Mouse (Mus musculus): Measurements from ENCODE around the gene Gmcl1. TPM values are rescaled to one million over a fixed set of nuclear protein-coding genes. Genes with fewer than 3 reads are reported as not detected.

The Gmcl1 gene
- polyA plus RNA-seq, 1 experiment from 2014 or later = 8.9 TPM

DNA sequence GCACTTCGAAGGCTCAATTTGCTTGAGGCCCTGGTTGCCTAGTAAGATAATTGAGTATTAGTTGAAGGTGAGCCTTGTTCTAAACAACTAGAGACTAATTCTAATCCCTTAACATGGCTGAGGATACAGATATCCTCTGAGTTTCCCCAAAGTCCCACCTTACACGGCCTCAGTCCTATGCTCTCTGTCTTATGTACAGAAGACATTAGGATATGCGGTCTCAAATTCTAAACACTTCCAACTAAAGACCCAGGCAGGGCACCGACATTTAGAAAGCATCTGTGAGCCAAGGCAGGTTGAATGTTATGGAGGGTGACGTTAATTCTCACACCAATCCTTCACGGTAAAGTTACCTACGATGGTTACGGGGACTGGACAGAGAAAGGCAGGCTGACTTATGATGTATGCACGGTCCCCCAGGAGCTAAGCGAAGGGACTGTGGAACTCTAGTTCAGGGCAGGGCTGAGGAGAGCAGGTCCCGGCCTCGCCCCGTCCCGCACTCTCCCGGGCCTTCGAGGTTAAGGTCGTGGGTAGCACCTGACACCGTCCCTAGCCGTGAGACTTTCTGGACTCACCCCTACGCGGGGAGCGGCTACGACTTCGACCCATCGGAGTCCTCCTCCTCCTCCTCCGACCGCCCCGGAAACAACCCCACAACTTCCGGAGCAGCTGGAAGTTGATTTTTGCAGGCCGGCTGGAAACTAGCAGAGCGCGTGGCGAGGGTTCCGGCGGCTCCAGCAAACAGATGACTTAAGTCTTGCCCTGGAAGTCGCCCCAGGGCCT lies 49.1 kb downstream of the Gmcl1 start, which contains the start of gene Snrnp27:
Gene Snrnp27 (minus strand): TSS at position 651 of the 783 bp plus-strand sequence.
- H3K4me3 ChIP-seq (replicated peaks) = peak within 1 kb of the TSS; percentile 84

DNA sequence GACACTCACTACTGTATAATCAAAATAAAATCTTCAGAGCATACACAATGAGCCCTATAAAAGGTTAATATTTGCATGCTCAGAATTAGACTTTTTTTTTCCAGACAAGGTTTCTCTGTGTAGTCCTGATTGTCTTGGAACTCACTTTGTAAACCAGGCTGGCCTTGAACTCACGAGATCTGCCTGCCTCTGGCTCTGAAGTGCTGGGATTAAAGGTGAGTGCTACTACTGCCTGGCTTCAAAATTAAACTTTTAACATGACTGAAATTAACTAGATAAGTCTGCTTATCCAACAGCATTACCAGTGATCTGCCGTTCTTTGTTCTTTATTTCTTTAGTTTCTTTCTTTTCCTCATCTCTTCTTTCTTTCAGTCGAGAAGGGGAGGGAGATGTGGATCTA lies 51.9 kb downstream of the Gmcl1 start:
- DNase-seq (no peak), ATAC-seq (ENCODE audit: low read depth) (no peak)
- Histone ChIP-seq H3K4me2 (no peak overlapping the region), H3K27me3 (no peaks in the 10 kb centered on the region), H3K9me3 (replicated peaks) (no peaks in the 10 kb centered on the region), H3K4me3 (replicated peaks) (no peak overlapping the region), H3K27ac (no peak overlapping the region), H3K9ac (no peak overlapping the region), H3K4me1 (replicated peaks) (peaks cover 20% of the 10 kb centered on the region), H3K36me3 (peaks cover 61% of the 10 kb centered on the region)
- WGBS (ENCODE audit: insufficient replicate concordance) = 75% methylated on average over 3 of the region's 3 CpGs

More for the DNA sequence above, 49.1 kb downstream of the Gmcl1 start, which contains the start of gene Snrnp27:
- Histone ChIP-seq H3K4me1 (replicated peaks) (peaks cover 24% of the 10 kb centered on the region), H3K9ac (peak within 1 kb of the TSS; percentile 89), H3K9me3 (replicated peaks) (no peaks in the 10 kb centered on the region), H3K27me3 (no peaks in the 10 kb centered on the region), H3K4me2 (peak within 1 kb of the TSS; percentile 89), H3K36me3 (peaks cover 37% of the 10 kb centered on the region), H3K27ac (peak within 1 kb of the TSS; percentile 89)
- DNase-seq = peak; percentile 87
- 2% methylated on average over 36 of the region's 36 CpGs for WGBS (ENCODE audit: insufficient replicate concordance)
- peak; percentile 98 for ATAC-seq (ENCODE audit: low read depth)

DNA sequence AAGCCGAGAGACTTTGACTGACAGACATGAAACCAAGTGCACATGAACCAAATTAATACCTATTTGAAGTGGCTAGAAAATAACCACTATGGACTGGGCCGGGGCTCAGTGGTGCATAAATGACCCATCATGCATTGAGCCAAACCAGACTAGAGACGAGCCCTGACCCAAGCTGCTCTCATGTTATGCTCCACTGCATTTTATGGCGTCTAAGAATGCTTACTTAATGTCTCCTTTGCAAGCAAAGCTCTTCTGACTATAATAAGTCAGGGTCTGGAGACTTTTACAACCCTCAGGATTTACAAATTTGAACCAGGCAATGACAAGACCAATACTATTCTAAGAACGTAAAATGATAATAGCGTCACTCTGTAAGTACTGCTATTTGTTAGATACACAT lies 54.8 kb downstream of the Gmcl1 start:
- Histone ChIP-seq H3K9ac (no peak overlapping the region), H3K27me3 (no peaks in the 10 kb centered on the region), H3K9me3 (replicated peaks) (no peaks in the 10 kb centered on the region), H3K27ac (no peak overlapping the region), H3K4me2 (no peak overlapping the region), H3K4me1 (replicated peaks) (peaks cover 8% of the 10 kb centered on the region), H3K4me3 (replicated peaks) (no peak overlapping the region), H3K36me3 (peaks cover 81% of the 10 kb centered on the region)
- WGBS (ENCODE audit: insufficient replicate concordance) = 86% methylated on average over 6 of the region's 6 CpGs
- ATAC-seq (ENCODE audit: low read depth) (no peak), DNase-seq (no peak)

DNA sequence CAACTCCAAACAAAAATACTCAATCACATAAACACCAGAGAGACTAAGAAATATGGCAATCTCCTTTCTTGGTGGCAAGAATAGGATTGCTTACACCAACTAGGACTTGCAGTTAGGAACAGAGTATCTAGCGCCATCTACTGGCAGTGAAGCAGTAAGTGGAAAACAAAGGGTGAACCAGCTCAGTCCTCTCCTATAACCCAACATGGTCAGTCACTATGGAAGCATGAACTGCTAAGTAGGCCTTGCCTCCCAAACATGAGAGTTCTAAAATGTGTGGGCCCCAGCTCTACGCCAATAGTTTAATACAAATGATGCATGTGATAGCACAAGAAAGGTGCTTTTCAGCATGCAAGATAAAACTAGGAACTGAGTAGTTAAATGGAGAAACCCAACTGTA lies 62.3 kb downstream of the Gmcl1 start:
- WGBS (ENCODE audit: insufficient replicate concordance) = 8% methylated on average over 2 of the region's 2 CpGs
- peaks cover 36% of the 10 kb centered on the region for H3K4me1 ChIP-seq (replicated peaks)
- H3K4me3 ChIP-seq (replicated peaks) = no peak overlapping the region
- H3K9ac ChIP-seq = no peak overlapping the region
- no peaks in the 10 kb centered on the region for H3K9me3 ChIP-seq (replicated peaks)
- DNase-seq (peak; percentile 54), ATAC-seq (ENCODE audit: low read depth) (no peak)
- 0 out of 2 replicates have a peak overlapping the region, but pooled peaks have one; percentile 9 for H3K27ac ChIP-seq
- no peaks in the 10 kb centered on the region for H3K27me3 ChIP-seq
- no peak overlapping the region for H3K4me2 ChIP-seq
- peaks cover 45% of the 10 kb centered on the region for H3K36me3 ChIP-seq

DNA sequence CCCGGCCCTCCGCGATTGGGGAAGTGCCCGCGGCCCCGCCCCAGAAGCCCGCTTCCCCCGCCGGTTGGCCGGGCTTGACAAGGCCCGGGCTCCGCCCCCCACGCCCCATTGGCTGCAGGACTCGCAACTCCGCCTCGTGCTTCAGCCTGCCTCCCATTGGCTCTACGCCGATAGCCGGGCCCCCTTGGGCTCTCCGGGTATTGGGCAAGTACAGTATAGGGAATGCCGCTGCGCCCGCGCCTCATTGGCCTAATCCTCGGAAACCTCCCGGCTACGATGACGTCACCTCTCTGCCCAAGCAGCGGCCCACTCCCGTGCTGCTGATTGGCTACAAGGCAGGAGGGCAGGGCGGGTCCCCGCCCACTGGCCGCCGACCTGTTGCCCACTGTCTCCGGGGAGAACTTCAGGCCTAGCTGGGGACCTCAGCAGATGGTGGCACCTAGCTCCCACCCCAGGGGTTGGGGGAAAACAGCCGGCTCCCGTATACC lies 63.9 kb downstream of the Gmcl1 start:
- peak; percentile 100 for DNase-seq
- H3K27ac ChIP-seq = peak overlapping the region; percentile 88
- ATAC-seq (ENCODE audit: low read depth) = peak; percentile 99
- H3K9ac ChIP-seq = peak overlapping the region; percentile 78
- peaks cover 53% of the 10 kb centered on the region for H3K36me3 ChIP-seq
- peak overlapping the region; percentile 93 for H3K4me3 ChIP-seq (replicated peaks)
- WGBS (ENCODE audit: insufficient replicate concordance) = 1% methylated on average over 37 of the region's 37 CpGs
- H3K4me2 ChIP-seq = peak overlapping the region; percentile 79
- H3K9me3 ChIP-seq (replicated peaks) = no peaks in the 10 kb centered on the region
- H3K27me3 ChIP-seq = no peaks in the 10 kb centered on the region
- peaks cover 51% of the 10 kb centered on the region for H3K4me1 ChIP-seq (replicated peaks)

DNA sequence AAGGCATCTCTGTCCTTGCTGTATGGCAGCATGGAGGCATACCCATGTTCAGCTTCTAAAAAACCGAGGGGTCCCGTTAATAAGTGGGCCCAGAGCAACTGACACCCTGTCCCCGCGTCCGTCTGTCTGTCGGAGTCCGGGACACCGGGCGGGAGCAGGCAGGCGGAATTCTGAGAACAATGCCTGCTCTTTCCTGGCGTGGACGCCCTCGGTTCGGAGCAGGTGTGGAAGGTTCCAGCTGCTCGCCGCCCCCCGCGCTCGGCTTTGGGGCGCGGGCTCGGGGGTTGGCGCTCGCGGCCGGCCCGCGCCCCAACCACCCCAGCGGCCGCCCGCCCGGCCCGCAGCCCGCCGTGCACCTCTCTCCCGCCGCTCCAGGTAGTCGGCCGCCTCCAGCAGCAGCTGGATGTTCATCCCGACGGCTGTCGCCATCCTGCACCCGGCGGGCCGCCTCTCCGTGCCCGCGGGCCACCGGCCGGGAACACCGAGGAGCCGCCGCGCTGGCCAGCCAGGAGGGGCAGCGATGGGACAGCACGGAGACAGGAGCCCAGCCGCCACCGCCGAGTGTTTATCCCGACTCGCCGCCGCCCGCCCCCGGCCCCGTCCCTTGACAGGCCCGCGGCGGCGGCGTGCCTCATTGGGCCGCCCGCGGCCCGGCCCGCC lies 64.5 kb downstream of the Gmcl1 start, which contains the start of gene Mxd1:
Gene Mxd1 (minus strand): TSS at position 582 of the 660 bp plus-strand sequence.
- H3K4me2 ChIP-seq = peak within 1 kb of the TSS; percentile 79
- DNase-seq (peak; percentile 22), ATAC-seq (ENCODE audit: low read depth) (0 out of 2 replicates have a peak, but pooled peaks have one; percentile 1)
- H3K4me3 ChIP-seq (replicated peaks) = peak within 1 kb of the TSS; percentile 93
- peak within 1 kb of the TSS; percentile 96 for H3K9ac ChIP-seq
- no peaks in the 10 kb centered on the region for H3K9me3 ChIP-seq (replicated peaks)
- H3K36me3 ChIP-seq = peaks cover 54% of the 10 kb centered on the region
- H3K27ac ChIP-seq = peak within 1 kb of the TSS; percentile 91
- WGBS (ENCODE audit: insufficient replicate concordance) = under 1% methylated on average over 69 of the region's 76 CpGs
- no peaks in the 10 kb centered on the region for H3K27me3 ChIP-seq
- H3K4me1 ChIP-seq (replicated peaks) = peaks cover 56% of the 10 kb centered on the region

DNA sequence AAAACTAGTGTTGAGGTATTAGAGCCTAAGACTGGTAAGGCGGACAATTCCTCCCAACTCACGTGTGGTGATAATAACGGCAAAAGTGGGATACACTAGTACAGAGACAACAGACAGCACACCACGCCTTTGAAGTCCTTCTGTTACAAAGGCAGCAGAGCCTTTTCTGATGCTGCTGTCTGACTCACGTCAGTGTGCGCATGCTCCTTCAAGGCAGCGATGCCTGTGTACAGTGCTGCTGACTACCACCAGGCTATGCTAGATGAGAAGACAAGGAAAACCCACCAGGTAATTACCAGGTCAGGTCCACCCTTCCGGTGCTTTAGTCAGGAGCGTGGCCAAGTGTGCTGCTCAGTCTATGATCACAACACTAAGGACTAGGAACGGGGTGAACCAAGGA lies 66.1 kb downstream of the Gmcl1 start:
- Histone ChIP-seq H3K4me1 (replicated peaks) (peaks cover 58% of the 10 kb centered on the region), H3K4me2 (peak overlapping the region; percentile 79), H3K4me3 (replicated peaks) (peak overlapping the region; percentile 93), H3K36me3 (peaks cover 60% of the 10 kb centered on the region), H3K27me3 (no peaks in the 10 kb centered on the region), H3K9me3 (replicated peaks) (no peaks in the 10 kb centered on the region), H3K9ac (peak overlapping the region; percentile 96), H3K27ac (peak overlapping the region; percentile 81)
- ATAC-seq (ENCODE audit: low read depth) (no peak), DNase-seq (no peak)
- 89% methylated on average over 10 of the region's 10 CpGs for WGBS (ENCODE audit: insufficient replicate concordance)

DNA sequence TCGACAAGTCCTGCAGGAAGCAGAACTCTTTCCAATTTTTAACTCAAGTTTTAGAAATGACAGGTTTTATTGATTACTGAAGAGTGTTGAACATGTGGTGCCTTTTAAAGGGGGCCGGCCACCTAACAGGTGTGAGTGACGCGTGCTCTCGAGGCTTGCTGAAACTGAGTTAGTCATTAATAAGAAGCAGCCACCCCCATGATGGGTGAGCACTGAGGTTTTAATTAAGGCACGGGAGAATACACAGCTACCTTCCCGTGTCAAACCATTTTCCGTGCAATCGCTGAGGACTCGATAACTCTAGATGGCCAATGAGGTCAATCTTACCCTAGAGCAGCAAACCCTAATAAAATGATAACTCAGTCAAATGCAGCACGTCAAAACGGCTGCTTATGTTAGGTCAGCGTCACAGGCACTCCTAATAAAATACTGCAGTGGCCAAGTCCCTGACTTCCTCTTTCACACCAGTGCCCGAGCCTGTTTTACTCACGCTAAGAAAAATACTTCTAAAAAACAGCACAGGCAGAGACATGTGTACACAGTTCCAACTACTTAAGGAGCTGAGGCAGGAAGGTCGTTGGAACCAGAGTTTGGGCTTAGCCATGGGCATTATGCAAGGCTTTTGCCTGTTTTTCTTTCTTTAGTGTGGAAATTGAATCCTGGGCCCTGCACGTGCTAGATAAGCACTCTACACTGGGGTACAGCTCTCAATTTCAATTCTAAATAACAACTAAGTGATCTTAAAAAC lies 67.4 kb downstream of the Gmcl1 start:
- ATAC-seq (ENCODE audit: low read depth) (no peak), DNase-seq (no peak)
- Histone ChIP-seq H3K36me3 (peaks cover 70% of the 10 kb centered on the region), H3K9ac (peak overlapping the region; percentile 96), H3K4me3 (replicated peaks) (peak overlapping the region; percentile 93), H3K27me3 (no peaks in the 10 kb centered on the region), H3K27ac (peak overlapping the region; percentile 81), H3K9me3 (replicated peaks) (no peaks in the 10 kb centered on the region), H3K4me1 (replicated peaks) (peaks cover 71% of the 10 kb centered on the region), H3K4me2 (peak overlapping the region; percentile 79)
- WGBS (ENCODE audit: insufficient replicate concordance) = 54% methylated on average over 17 of the region's 17 CpGs

DNA sequence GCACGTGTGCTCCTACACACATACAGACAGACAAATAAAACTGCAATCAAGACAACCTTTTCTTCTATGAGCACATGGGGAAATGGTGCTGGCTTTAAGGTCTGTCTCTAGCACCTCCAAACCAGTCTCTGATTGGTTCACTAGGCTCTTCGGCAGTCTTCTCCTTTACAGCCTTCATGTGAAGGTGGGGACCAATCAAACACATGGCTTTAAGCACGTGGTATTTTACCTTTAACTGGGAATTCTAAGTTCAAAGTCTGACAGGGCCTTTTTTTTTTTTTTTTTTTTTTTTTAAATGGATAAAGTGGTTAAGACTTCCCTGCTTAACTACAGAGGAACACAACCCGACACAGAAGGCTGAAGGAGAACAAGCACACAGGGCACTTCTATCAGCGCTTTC lies 68.1 kb downstream of the Gmcl1 start:
- ATAC-seq (ENCODE audit: low read depth) = no peak
- Histone ChIP-seq H3K27ac (peak overlapping the region; percentile 51; the same call in 1 of the 2 replicates), H3K9ac (peak overlapping the region; percentile 34; the same call in 1 of the 2 replicates), H3K4me3 (replicated peaks) (peak overlapping the region; percentile 93; the same call in 1 of the 2 replicates), H3K4me1 (replicated peaks) (peaks cover 75% of the 10 kb centered on the region), H3K9me3 (replicated peaks) (no peaks in the 10 kb centered on the region), H3K27me3 (no peaks in the 10 kb centered on the region), H3K36me3 (peaks cover 72% of the 10 kb centered on the region), H3K4me2 (peak overlapping the region; percentile 79)
- no peak for DNase-seq
- 79% methylated on average over 5 of the region's 5 CpGs for WGBS (ENCODE audit: insufficient replicate concordance)

DNA sequence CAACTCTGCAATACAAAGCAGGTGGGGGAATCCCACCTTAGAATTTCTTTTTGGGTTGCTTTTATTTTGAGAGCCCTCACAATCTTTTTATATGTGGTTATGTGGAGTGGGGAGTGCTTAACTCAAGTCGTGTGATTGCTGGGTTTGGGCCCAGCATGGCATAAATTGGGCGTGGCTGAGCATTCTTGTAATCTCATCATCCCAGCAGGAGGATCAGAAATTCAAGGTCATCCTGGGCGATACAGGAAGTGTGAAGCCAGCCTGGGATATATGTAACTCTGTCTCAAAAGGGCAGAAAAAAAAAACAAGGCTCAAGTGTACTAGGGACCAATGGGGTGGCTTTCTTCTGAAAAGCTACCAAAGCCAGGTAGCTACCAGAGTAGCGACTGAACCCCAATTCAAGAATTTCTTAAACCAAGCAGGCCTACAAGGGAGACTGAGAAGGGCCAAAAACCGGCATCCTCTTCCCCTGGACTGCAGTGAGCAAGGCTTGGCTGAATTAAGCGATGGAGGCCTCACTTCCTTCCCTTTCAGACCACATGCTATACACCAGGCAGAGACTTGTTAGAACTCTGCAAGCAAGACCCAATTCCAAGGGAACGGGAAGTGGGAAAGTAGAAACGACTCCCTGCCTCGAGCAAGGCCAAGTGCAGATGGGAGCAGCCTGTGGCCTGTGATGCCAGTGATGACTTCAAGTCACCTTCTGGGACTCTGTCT lies 72.9 kb downstream of the Gmcl1 start:
- Histone ChIP-seq H3K9ac (peak overlapping the region; percentile 53), H3K4me3 (replicated peaks) (peak overlapping the region; percentile 33), H3K9me3 (replicated peaks) (no peaks in the 10 kb centered on the region), H3K27ac (peak overlapping the region; percentile 92), H3K4me2 (peak overlapping the region; percentile 49), H3K4me1 (replicated peaks) (peaks cover 64% of the 10 kb centered on the region), H3K27me3 (no peaks in the 10 kb centered on the region), H3K36me3 (peaks cover 92% of the 10 kb centered on the region)
- ATAC-seq (ENCODE audit: low read depth) (peak; percentile 95), DNase-seq (peak; percentile 73)
- WGBS (ENCODE audit: insufficient replicate concordance) = 41% methylated on average over 9 of the region's 9 CpGs

All from liver, embryonic 13.5 days (tissue).